Mouse (Mus musculus) thymus, adult 2 months (tissue): Measurements from ENCODE around the gene Rnf39. TPM values are rescaled to one million over a fixed set of nuclear protein-coding genes. Genes with fewer than 3 reads are reported as not detected.

Source experiments
- DNase-seq: peaks from one replicate; pipeline ENCODE4 v3.0.0; 2021
- H3K27ac ChIP-seq: fragments of 200-500 bp; 2 replicates; pipeline ENCODE4 v1.5.1; 2012; ENCODE audit warnings: low read length, control low read depth; ENCODE audit not compliant: control insufficient read depth, insufficient read depth
- H3K27me3 ChIP-seq: fragments of 200-500 bp; 2 replicates; pipeline ENCODE4 v1.6.1; 2012; ENCODE audit warnings: mild to moderate bottlenecking, low read length, moderate library complexity, mixed read lengths; ENCODE audit not compliant: control insufficient read depth, insufficient read depth
- H3K36me3 ChIP-seq: fragments of 200-500 bp; 2 replicates; pipeline ENCODE4 v1.6.1; 2012; ENCODE audit warnings: mild to moderate bottlenecking, low read length, moderate library complexity; ENCODE audit not compliant: control insufficient read depth, insufficient read depth
- H3K4me1 ChIP-seq: fragments of 200-500 bp; replicated peaks from 2 replicates; pipeline ENCODE4 v1.6.1; 2012; ENCODE audit warnings: low read length; ENCODE audit not compliant: control insufficient read depth, insufficient read depth
- H3K4me3 ChIP-seq: fragments of 200-500 bp; 2 replicates; pipeline ENCODE4 v1.5.1; 2012; ENCODE audit warnings: mild to moderate bottlenecking, low read length, control low read depth, moderate library complexity; ENCODE audit not compliant: control insufficient read depth, insufficient read depth
- CTCF ChIP-seq: fragments of 200-500 bp; IDR thresholded peaks from 2 replicates; pipeline ENCODE4 v1.5.1; 2012; ENCODE audit warnings: mild to moderate bottlenecking, control low read depth, low read length, moderate library complexity, borderline replicate concordance; ENCODE audit not compliant: control insufficient read depth, poor library complexity, insufficient read depth; ENCODE audit errors: extremely low read depth
- POLR2A ChIP-seq: fragments of 200-500 bp; IDR thresholded peaks from 2 replicates; pipeline ENCODE4 v1.6.1; 2012; ENCODE audit warnings: mild to moderate bottlenecking, low read length, control low read depth, moderate library complexity; ENCODE audit not compliant: control insufficient read depth, poor library complexity, insufficient read depth; ENCODE audit errors: extremely low read depth
- WGBS: fragments of 180-500 bp; shearing (Covaris S2); methylation state at CpG from one replicate; pipeline ENCODE4 v1.1.7; 2018; 5-methylcytosine and 5-hydroxymethylcytosine counted together
- polyA plus RNA-seq: library from polyadenylated mRNA; depleted of rRNA; stranded (reverse); fragments of >200 nt; gene quantifications from 2 replicates; pipeline ENCODE4 v1.2.3, GENCODE M21; 2012

Gene Rnf39
- polyA plus RNA-seq, 1 experiment = 3.8 TPM

DNA sequence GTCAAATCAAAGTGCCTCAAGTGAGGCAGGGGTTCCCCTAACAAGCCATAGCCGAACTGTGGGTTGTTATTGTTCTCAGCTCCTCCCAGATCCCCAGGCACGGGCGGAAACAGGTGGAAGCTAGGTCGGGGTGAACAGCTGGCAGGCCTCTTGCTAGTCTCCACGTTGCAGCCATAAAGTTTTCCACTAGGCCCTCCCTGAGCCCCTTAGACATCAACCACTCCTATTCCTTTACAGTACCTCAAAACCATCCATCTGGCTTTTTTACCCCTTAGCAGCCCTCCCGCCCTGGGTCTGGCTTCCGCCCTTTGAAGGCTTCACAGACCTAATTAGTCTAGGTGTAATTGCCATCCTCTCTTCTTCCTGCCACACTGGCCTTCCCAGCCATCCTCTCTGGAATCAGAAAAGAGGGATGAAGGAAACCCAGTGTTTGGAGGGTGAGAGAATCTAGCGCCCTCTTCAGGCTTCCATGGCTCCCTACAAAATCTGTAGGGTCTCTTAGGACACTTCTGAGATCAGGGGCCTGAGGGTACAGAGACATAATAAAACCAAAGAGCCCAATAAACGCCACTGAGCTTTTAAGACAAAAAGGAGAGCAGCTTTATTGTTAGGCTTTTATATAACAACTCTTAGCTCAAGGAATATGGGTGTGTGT is 1.5 kb downstream of the Rnf39 start:
- DNase-seq = peak; percentile 60

DNA sequence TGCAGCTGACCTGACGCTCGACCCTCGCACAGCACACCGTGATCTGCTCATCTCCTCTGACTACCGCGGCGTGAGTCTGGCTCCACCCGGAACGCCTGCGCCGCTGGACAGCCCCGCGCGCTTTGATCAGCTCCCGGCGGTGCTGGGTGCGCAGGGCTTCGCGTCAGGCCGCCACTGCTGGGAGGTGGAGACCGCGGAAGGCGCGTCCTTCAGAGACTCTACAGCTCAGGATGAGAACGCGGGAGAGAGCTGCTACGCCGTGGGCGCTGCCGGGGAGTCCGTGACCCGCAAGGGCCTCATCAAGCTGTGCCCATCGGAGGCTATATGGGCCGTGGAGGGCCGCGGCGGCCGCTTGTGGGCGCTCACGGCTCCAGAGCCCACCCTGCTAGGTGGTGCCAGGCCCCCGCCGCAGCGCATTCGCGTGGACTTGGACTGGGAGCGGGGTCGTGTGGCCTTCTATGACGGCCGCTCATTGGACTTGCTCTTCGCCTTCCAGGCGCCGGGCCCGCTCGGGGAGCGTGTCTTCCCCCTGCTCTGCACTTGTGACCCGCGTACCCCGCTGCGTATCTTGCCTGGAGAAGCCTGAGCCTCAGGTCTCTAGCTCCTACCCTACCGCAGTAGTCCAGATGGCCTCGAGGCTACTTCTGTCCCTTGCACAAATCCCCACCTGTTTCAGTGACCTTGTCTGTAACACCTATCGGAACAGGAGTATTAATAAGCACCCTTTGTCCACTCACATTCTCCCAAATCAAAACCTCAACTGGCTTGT is 4.5 kb downstream of the Rnf39 start:
- peak; percentile 34 for DNase-seq
- H3K4me3 ChIP-seq = peak overlapping the region; percentile 18
- TF ChIP-seq POLR2A = no peak
- no peak for TF ChIP-seq CTCF
- 3% methylated on average over 62 of the region's 62 CpGs for WGBS
- H3K36me3 ChIP-seq = peaks cover 12% of the 10 kb centered on the region
- H3K27ac ChIP-seq = no peak overlapping the region
- peaks cover 29% of the 10 kb centered on the region for H3K4me1 ChIP-seq
- peaks cover 8% of the 10 kb centered on the region; the same call in 1 of the 2 replicates for H3K27me3 ChIP-seq

More for the DNA sequence above, 1.5 kb downstream of the Rnf39 start:
- H3K4me1 ChIP-seq = peaks cover 28% of the 10 kb centered on the region
- TF ChIP-seq POLR2A (no peak), CTCF (no peak)
- no peak overlapping the region; the same call in 1 of the 2 replicates for H3K27ac ChIP-seq
- H3K36me3 ChIP-seq = peaks cover 6% of the 10 kb centered on the region
- peaks cover 8% of the 10 kb centered on the region; the same call in 1 of the 2 replicates for H3K27me3 ChIP-seq
- 10% methylated on average over 9 of the region's 9 CpGs for WGBS
- H3K4me3 ChIP-seq = no peak overlapping the region

DNA sequence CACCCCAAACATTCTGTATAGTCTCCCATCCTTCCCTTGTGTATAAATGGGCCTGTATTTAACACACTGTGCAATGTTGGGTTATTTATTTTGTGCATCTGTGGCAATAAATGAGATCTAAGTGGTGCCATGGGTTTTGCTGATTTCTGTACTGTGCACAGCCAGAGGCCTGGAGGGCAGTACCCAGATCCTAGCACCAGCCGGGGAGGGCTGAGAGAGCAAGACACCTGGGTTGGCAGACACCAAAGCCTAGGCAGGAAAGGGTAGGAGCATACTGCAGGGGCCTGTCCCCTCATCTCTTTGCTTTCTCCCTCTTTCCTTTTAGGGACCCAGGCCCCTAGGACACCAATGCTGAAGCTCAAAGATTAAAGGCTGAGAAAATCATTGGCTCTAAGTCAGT is 5.6 kb downstream of the Rnf39 start:
- H3K27me3 ChIP-seq = peaks cover 8% of the 10 kb centered on the region; the same call in 1 of the 2 replicates
- WGBS = 92% methylated on average over 1 of the region's 1 CpGs
- DNase-seq = no peak
- TF ChIP-seq CTCF = no peak
- no peak for TF ChIP-seq POLR2A
- peaks cover 12% of the 10 kb centered on the region for H3K36me3 ChIP-seq
- no peak overlapping the region for H3K27ac ChIP-seq
- H3K4me1 ChIP-seq = peaks cover 18% of the 10 kb centered on the region
- H3K4me3 ChIP-seq = no peak overlapping the region

DNA sequence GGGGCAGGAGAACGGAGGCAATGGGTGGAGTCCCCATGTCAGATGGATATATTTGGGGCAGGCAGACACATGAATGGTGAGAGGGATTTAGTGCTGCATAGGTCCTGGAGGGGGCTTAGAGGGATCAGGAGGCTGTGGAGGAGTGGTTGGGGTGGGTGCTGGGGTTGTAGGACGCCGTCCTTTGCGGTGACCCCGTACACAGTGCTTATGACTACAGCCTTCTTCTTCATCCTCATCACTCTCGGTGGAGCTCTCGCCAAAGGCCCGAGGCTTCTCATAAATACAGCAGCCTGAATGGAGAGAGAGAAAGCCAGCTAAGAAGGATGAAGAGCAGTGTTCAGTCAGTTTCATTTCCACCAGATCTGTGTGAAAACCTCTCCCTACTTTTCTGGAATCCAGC is 6.5 kb downstream of the Rnf39 start:
- H3K27me3 ChIP-seq = peaks cover 4% of the 10 kb centered on the region; the same call in 1 of the 2 replicates
- 96% methylated on average over 8 of the region's 8 CpGs for WGBS
- DNase-seq = no peak
- no peak overlapping the region for H3K4me3 ChIP-seq
- H3K4me1 ChIP-seq = peaks cover 8% of the 10 kb centered on the region
- H3K36me3 ChIP-seq = peaks cover 12% of the 10 kb centered on the region
- TF ChIP-seq CTCF = no peak
- no peak for TF ChIP-seq POLR2A
- no peak overlapping the region for H3K27ac ChIP-seq

DNA sequence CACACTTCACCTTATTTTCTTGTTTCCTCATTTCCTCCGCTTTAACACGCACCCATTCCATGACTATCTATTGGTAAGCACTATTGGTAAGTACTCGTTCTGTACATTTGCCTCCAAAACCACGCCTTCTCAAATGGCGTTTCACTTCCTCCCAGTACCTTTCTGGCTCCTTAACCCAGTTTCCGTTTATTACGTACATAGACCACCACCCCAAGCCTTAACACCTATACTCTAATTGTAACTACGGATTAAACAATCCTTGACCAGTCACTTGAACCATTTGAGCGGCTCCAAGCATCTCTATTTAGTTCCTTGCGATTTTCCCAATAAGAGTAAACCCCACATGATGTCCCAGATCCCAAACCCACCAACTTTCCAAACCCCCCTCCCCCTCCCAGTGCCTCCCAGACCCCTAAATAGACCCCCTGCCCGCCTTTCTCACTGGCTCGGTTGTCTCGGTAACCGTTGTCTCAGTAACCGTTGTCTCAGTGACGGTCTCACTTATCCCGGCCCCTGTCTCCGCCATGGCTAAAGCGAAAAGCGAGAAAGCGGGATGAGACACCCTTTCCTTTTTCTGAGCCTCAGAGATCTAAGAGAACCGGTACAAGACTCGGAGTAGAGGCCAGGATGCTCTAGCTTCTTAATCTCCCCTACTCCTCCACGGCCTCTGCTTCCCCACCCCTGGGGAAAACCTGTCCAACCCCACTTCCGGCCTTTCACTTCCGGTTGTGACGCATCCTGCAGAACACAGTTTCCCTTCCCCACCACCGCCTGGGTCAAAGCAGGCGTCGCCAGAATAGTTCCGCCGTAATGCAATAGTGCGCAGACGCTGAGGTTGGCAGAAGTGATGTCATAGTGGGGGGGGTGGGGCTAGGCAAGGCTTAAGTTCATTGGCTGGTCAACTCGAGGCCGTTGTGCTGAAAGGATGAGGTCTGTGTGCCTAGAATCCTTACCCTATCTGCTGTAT is 8.5 kb downstream of the Rnf39 start, which contains the start of gene Ppp1r11:
Ppp1r11 (minus strand) TSS at position 761 of the 967 bp plus-strand sequence.
- TF ChIP-seq POLR2A (peak; percentile 57), CTCF (no peak; the same call in 1 of the 2 replicates)
- under 1% methylated on average over 36 of the region's 36 CpGs for WGBS

DNA sequence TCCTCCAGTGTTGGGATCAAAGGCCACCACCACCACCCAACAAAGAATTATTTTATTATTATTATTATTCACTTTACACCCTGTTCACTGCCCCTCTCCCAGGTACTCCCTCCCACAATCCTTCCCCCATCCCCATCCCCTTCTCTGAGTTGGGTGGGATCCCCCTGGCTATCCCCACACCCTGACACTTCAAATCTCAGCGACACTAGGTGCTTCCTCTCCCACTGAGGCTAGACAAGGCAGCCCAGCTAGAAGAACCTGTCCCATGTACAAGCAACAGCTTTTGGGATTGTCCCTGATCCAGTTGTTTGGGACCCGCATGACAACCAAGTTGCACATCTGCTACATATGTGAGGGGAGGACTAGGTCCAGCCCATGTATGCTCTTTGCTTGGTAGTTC is 9.9 kb downstream of the Rnf39 start:
- Histone ChIP-seq H3K27me3 (no peaks in the 10 kb centered on the region), H3K27ac (no peak overlapping the region), H3K4me3 (no peak overlapping the region), H3K36me3 (peaks cover 12% of the 10 kb centered on the region), H3K4me1 (peaks cover 5% of the 10 kb centered on the region)
- TF ChIP-seq CTCF (no peak), POLR2A (no peak)
- DNase-seq = no peak
- WGBS = 93% methylated on average over 2 of the region's 2 CpGs

More for the DNA sequence above, 8.5 kb downstream of the Rnf39 start, which contains the start of gene Ppp1r11:
- H3K27me3 ChIP-seq = peaks cover 4% of the 10 kb centered on the region; the same call in 1 of the 2 replicates
- H3K4me1 ChIP-seq = peaks cover 7% of the 10 kb centered on the region
- H3K36me3 ChIP-seq = peaks cover 12% of the 10 kb centered on the region
- peak within 1 kb of the TSS; percentile 73 for H3K4me3 ChIP-seq
- peak; percentile 94 for DNase-seq
- H3K27ac ChIP-seq = peak within 1 kb of the TSS; percentile 75
